1 mouse cellular context compared by ENCODE assay signal in genomic region chr11:86647706-86648447, GRCm38 (mm10).
TF ChIP-seq lines count a peak whose summit lies in the region.

No protein-coding gene starts in this region.

TF ChIP-seq in CH12.LX, 34 proteins besides CTCF, POLR2A, EP300 and RAD21 (continued from another document):
- TF ChIP-seq UBTF (IDR thresholded peaks at IDR 0.05; ENCODE audit: low read depth, low read length) (0 out of 2 replicates have a peak, but pooled peaks have one; percentile 51), E2F4 (IDR thresholded peaks at IDR 0.05; ENCODE audit: insufficient replicate concordance, low read depth, low read length) (no peak), MYC (IDR thresholded peaks at IDR 0.05; ENCODE audit: low read depth, low read length) (peak; percentile 55; the same call in 1 of the 2 replicates), KAT2A (IDR thresholded peaks at IDR 0.05; ENCODE audit: insufficient replicate concordance, low read length) (no peak), IRF4 (IDR thresholded peaks at IDR 0.05; ENCODE audit: low read depth, low read length) (peak; percentile 62), MAFK (IDR thresholded peaks at IDR 0.05; ENCODE audit: insufficient replicate concordance, low read length) (no peak), ZC3H11A (IDR thresholded peaks at IDR 0.05; ENCODE audit: low read depth, low read length) (no peak), NELFE (IDR thresholded peaks at IDR 0.05; ENCODE audit: low read depth, low read length) (peak; percentile 55; the same call in 1 of the 2 replicates), PAX5 (IDR thresholded peaks at IDR 0.05; ENCODE audit: low read length) (no peak)
